Mouse (Mus musculus) small intestine, adult 2 months (tissue): ENCODE measurements at regions not wholly inside any gene's neighbourhood (a gene's known extent, or its start where the extent isn't known, plus 50 kb on each side); places are given as distances from the start of the nearest gene placed in this dataset.

Experiments used
- CTCF ChIP-seq: fragments of 200-500 bp; IDR thresholded peaks from 2 replicates; pipeline ENCODE4 v1.5.1; 2012; ENCODE audit warnings: low read depth, mild to moderate bottlenecking, control low read depth, inconsistent platforms, low read length, moderate library complexity, mixed read lengths; ENCODE audit not compliant: insufficient replicate concordance, insufficient read length; ENCODE audit errors: extremely low read depth
- POLR2A ChIP-seq: fragments of 200-500 bp; IDR thresholded peaks from 2 replicates; pipeline ENCODE4 v1.6.1; 2012; ENCODE audit warnings: low read depth, mild to moderate bottlenecking, control low read depth, inconsistent platforms, low read length, moderate library complexity

DNA sequence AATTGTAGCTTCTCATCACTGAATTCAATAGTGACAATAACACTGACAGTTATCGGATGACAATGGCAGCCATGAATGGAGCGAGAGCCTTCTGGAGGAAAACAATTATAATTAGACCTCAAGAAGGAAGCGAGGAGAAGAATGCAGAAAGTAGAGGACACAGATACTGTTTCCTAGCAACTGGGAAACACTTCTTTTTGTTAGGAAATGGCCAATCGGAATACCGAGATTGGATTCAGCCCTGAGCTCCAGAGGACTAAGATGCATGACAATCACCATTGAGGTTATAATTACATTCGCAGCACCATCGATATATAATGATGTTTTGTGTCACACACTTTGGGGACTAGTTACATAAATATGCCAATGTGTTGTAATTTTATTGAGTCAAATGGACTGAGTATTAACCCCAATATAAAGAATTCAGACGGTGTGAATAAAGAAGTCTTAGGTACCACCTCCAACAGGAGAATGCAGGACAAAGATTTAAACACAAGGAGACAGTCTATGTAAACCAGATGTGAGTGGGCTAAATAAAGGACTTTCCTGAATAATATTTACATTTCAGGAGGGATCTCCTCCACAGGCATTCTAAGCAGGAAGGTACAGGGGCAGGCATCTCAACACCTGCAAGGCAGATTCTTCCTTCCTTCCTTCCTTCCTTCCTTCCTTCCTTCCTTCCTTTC lies 53.1 kb upstream of the Sestd1 start:
- TF ChIP-seq POLR2A, result no peak
- TF ChIP-seq CTCF, result no peak
